Mouse (Mus musculus) limb, embryonic 13.5 days (tissue): ENCODE measurements around the gene Uox. TPM values are rescaled to one million over a fixed set of nuclear protein-coding genes. Genes with fewer than 3 reads are reported as not detected.

Experiments used
- ATAC-seq: fragments of 200-750 bp; cut with Nextera tagmentation; 2 replicates; pipeline ENCODE4 v1.8.0; 2017; ENCODE audit warnings: low read depth, moderate number of reproducible peaks, moderate TSS enrichment; ENCODE audit not compliant: low FRiP score
- H3K27ac ChIP-seq: fragments of 300-500 bp; sonication (generic); 2 replicates; pipeline ENCODE4 v1.5.1; 2015; ENCODE audit warnings: inconsistent platforms, mild to moderate bottlenecking, moderate library complexity
- H3K27me3 ChIP-seq: fragments of 300-500 bp; sonication (generic); 2 replicates; pipeline ENCODE4 v1.6.1; 2015; ENCODE audit warnings: mild to moderate bottlenecking, inconsistent platforms
- H3K36me3 ChIP-seq: fragments of 300-500 bp; sonication (generic); 2 replicates; pipeline ENCODE4 v1.6.1; 2015; ENCODE audit warnings: inconsistent platforms, mild to moderate bottlenecking, moderate library complexity
- H3K4me1 ChIP-seq: fragments of 300-500 bp; sonication (generic); 2 replicates; pipeline ENCODE4 v1.6.1; 2015; ENCODE audit warnings: inconsistent platforms
- H3K4me2 ChIP-seq: fragments of 300-500 bp; sonication (generic); replicated peaks from 2 replicates; pipeline ENCODE4 v1.6.1; 2015; ENCODE audit warnings: inconsistent platforms, mild to moderate bottlenecking, moderate library complexity
- H3K4me3 ChIP-seq: fragments of 300-500 bp; sonication (generic); 2 replicates; pipeline ENCODE4 v1.5.1; 2015; ENCODE audit warnings: moderate library complexity, mild to moderate bottlenecking, inconsistent platforms
- H3K9ac ChIP-seq: fragments of 300-500 bp; sonication (generic); 2 replicates; pipeline ENCODE4 v1.6.1; 2015; ENCODE audit warnings: mild to moderate bottlenecking, inconsistent platforms
- H3K9me3 ChIP-seq: fragments of 300-500 bp; sonication (generic); 2 replicates; pipeline ENCODE4 v1.6.1; 2016; ENCODE audit warnings: inconsistent platforms
- WGBS: fragments of 180-500 bp; shearing (Covaris S2); methylation state at CpG from one replicate; pipeline ENCODE4 v1.1.7; 2015; 5-methylcytosine and 5-hydroxymethylcytosine counted together
- polyA plus RNA-seq: library from polyadenylated mRNA; unstranded; fragments of >200 nt; fragmentation: Nextera tagmentation; extraction: Ambion mirVana; gene quantifications from 2 replicates; pipeline ENCODE4 v1.2.1, GENCODE M21; 2015

The Uox gene
- polyA plus RNA-seq, 1 experiment from 2014 or later, result 0.06 TPM

GRCm38 (mm10) chr3:146589523-146589922 is 19.3 kb downstream of the Uox start:
- H3K4me3 ChIP-seq, result no peak overlapping the region
- no peaks in the 10 kb centered on the region for H3K9me3 ChIP-seq
- no peaks in the 10 kb centered on the region for H3K27me3 ChIP-seq
- no peak overlapping the region for H3K4me2 ChIP-seq
- H3K9ac ChIP-seq, result no peak overlapping the region
- H3K36me3 ChIP-seq, result no peaks in the 10 kb centered on the region
- peaks cover 5% of the 10 kb centered on the region; the same call in 1 of the 2 replicates for H3K4me1 ChIP-seq
- no peak overlapping the region for H3K27ac ChIP-seq
- WGBS, result 55% methylated on average over 6 of the region's 6 CpGs
- no peak for ATAC-seq

GRCm38 (mm10) chr3:146591159-146591558 is 20.9 kb downstream of the Uox start:
- Histone ChIP-seq H3K4me3 (no peak overlapping the region), H3K4me2 (no peak overlapping the region), H3K27me3 (no peaks in the 10 kb centered on the region), H3K27ac (no peak overlapping the region), H3K9me3 (no peaks in the 10 kb centered on the region), H3K36me3 (no peaks in the 10 kb centered on the region), H3K9ac (no peak overlapping the region), H3K4me1 (peaks cover 5% of the 10 kb centered on the region; the same call in 1 of the 2 replicates)
- no peak for ATAC-seq
- 85% methylated on average over 7 of the region's 7 CpGs for WGBS

- no peaks in the 10 kb centered on the region for H3K9me3 ChIP-seq
- H3K9ac ChIP-seq, result no peak overlapping the region
- no peak for ATAC-seq
- H3K27me3 ChIP-seq, result no peaks in the 10 kb centered on the region
- H3K36me3 ChIP-seq, result no peaks in the 10 kb centered on the region
- 65% methylated on average over 2 of the region's 2 CpGs for WGBS
- H3K4me3 ChIP-seq, result no peak overlapping the region
- peaks cover 5% of the 10 kb centered on the region; the same call in 1 of the 2 replicates for H3K4me1 ChIP-seq
- H3K27ac ChIP-seq, result no peak overlapping the region
- no peak overlapping the region for H3K4me2 ChIP-seq
These were observed 21.4 kb downstream of the Uox start for GRCm38 (mm10) chr3:146591601-146592000.

- 87% methylated on average over 6 of the region's 6 CpGs for WGBS
- Histone ChIP-seq H3K27me3 (no peaks in the 10 kb centered on the region), H3K4me2 (no peak overlapping the region), H3K27ac (no peak overlapping the region), H3K4me3 (no peak overlapping the region), H3K9me3 (no peaks in the 10 kb centered on the region), H3K4me1 (no peaks in the 10 kb centered on the region), H3K9ac (no peak overlapping the region), H3K36me3 (no peaks in the 10 kb centered on the region)
- ATAC-seq, result no peak
These were observed 25.2 kb downstream of the Uox start for GRCm38 (mm10) chr3:146595440-146595839.

GRCm38 (mm10) chr3:146596387-146596786 is 26.2 kb downstream of the Uox start:
- WGBS, result 84% methylated on average over 8 of the region's 8 CpGs
- Histone ChIP-seq H3K27me3 (no peaks in the 10 kb centered on the region), H3K27ac (no peak overlapping the region), H3K4me3 (no peak overlapping the region), H3K4me2 (no peak overlapping the region), H3K36me3 (no peaks in the 10 kb centered on the region), H3K4me1 (no peaks in the 10 kb centered on the region), H3K9me3 (no peaks in the 10 kb centered on the region), H3K9ac (no peak overlapping the region)
- no peak for ATAC-seq

- Histone ChIP-seq H3K36me3 (no peaks in the 10 kb centered on the region), H3K4me1 (no peaks in the 10 kb centered on the region), H3K4me2 (no peak overlapping the region), H3K27me3 (no peaks in the 10 kb centered on the region), H3K9ac (no peak overlapping the region), H3K4me3 (no peak overlapping the region), H3K27ac (no peak overlapping the region), H3K9me3 (no peaks in the 10 kb centered on the region)
- WGBS, result 87% methylated on average over 7 of the region's 7 CpGs
- ATAC-seq, result no peak
These were observed 26.6 kb downstream of the Uox start for GRCm38 (mm10) chr3:146596864-146597263.

GRCm38 (mm10) chr3:146598411-146598810 is 28.2 kb downstream of the Uox start:
- no peak overlapping the region for H3K9ac ChIP-seq
- H3K4me2 ChIP-seq, result no peak overlapping the region
- no peaks in the 10 kb centered on the region for H3K4me1 ChIP-seq
- WGBS, result 65% methylated on average over 6 of the region's 6 CpGs
- H3K27me3 ChIP-seq, result no peaks in the 10 kb centered on the region
- no peaks in the 10 kb centered on the region for H3K9me3 ChIP-seq
- H3K27ac ChIP-seq, result no peak overlapping the region
- no peak for ATAC-seq
- H3K4me3 ChIP-seq, result no peak overlapping the region
- H3K36me3 ChIP-seq, result no peaks in the 10 kb centered on the region

- no peak for ATAC-seq
- H3K36me3 ChIP-seq, result no peaks in the 10 kb centered on the region
- no peaks in the 10 kb centered on the region for H3K27me3 ChIP-seq
- H3K4me3 ChIP-seq, result no peak overlapping the region
- no peak overlapping the region for H3K9ac ChIP-seq
- H3K4me2 ChIP-seq, result no peak overlapping the region
- H3K9me3 ChIP-seq, result no peaks in the 10 kb centered on the region
- H3K27ac ChIP-seq, result no peak overlapping the region
- 83% methylated on average over 6 of the region's 6 CpGs for WGBS
- no peaks in the 10 kb centered on the region for H3K4me1 ChIP-seq
These were observed 29.1 kb downstream of the Uox start for GRCm38 (mm10) chr3:146599198-146599900.

- no peak overlapping the region for H3K4me2 ChIP-seq
- 94% methylated on average over 2 of the region's 2 CpGs for WGBS
- no peak overlapping the region for H3K4me3 ChIP-seq
- H3K4me1 ChIP-seq, result no peaks in the 10 kb centered on the region
- no peak overlapping the region for H3K9ac ChIP-seq
- no peaks in the 10 kb centered on the region for H3K36me3 ChIP-seq
- H3K9me3 ChIP-seq, result no peaks in the 10 kb centered on the region
- H3K27me3 ChIP-seq, result no peaks in the 10 kb centered on the region
- no peak for ATAC-seq
- H3K27ac ChIP-seq, result no peak overlapping the region
These were observed 31.0 kb downstream of the Uox start for GRCm38 (mm10) chr3:146601205-146601604.

- WGBS, result 92% methylated on average over 3 of the region's 3 CpGs
- Histone ChIP-seq H3K4me1 (no peaks in the 10 kb centered on the region), H3K4me2 (no peak overlapping the region), H3K9me3 (no peaks in the 10 kb centered on the region), H3K27me3 (no peaks in the 10 kb centered on the region), H3K27ac (no peak overlapping the region), H3K4me3 (no peak overlapping the region), H3K36me3 (no peaks in the 10 kb centered on the region), H3K9ac (no peak overlapping the region)
- ATAC-seq, result no peak
These were observed 32.3 kb downstream of the Uox start for GRCm38 (mm10) chr3:146602531-146602930.

GRCm38 (mm10) chr3:146604647-146605046 is 34.4 kb downstream of the Uox start:
- Histone ChIP-seq H3K4me1 (no peaks in the 10 kb centered on the region), H3K36me3 (no peaks in the 10 kb centered on the region), H3K27ac (no peak overlapping the region), H3K4me2 (no peak overlapping the region), H3K4me3 (no peak overlapping the region), H3K9ac (no peak overlapping the region), H3K27me3 (no peaks in the 10 kb centered on the region), H3K9me3 (no peaks in the 10 kb centered on the region)
- ATAC-seq, result no peak
- WGBS, result 80% methylated on average over 9 of the region's 9 CpGs

- ATAC-seq, result no peak
- Histone ChIP-seq H3K27me3 (no peaks in the 10 kb centered on the region), H3K27ac (no peak overlapping the region), H3K4me2 (no peak overlapping the region), H3K36me3 (no peaks in the 10 kb centered on the region), H3K9me3 (no peaks in the 10 kb centered on the region), H3K4me1 (no peaks in the 10 kb centered on the region), H3K4me3 (no peak overlapping the region), H3K9ac (no peak overlapping the region)
- WGBS, result 35% methylated on average over 1 of the region's 1 CpGs
These were observed 37.1 kb downstream of the Uox start for GRCm38 (mm10) chr3:146607368-146607767.

GRCm38 (mm10) chr3:146610322-146610721 is 40.1 kb downstream of the Uox start:
- no peaks in the 10 kb centered on the region for H3K36me3 ChIP-seq
- 78% methylated on average over 10 of the region's 10 CpGs for WGBS

More at GRCm38 (mm10) chr3:146610322-146610721, 40.1 kb downstream of the Uox start:
- no peak overlapping the region for H3K4me2 ChIP-seq
- H3K4me1 ChIP-seq, result no peaks in the 10 kb centered on the region
- H3K4me3 ChIP-seq, result no peak overlapping the region
- ATAC-seq, result no peak
- H3K27me3 ChIP-seq, result no peaks in the 10 kb centered on the region
- H3K27ac ChIP-seq, result no peak overlapping the region
- H3K9ac ChIP-seq, result no peak overlapping the region
- no peaks in the 10 kb centered on the region for H3K9me3 ChIP-seq
